Mouse (Mus musculus): ENCODE results near the gene Ankrd35. TPM values are rescaled to one million over a fixed set of nuclear protein-coding genes. Genes with fewer than 3 reads are reported as not detected.
A peak's percentile ranks its signal among the peaks of the same experiment; 100 is the strongest.

Ankrd35 gene
- polyA plus RNA-seq, 1 experiment from 2014 or later, result 0.37 TPM

- no peaks in the 10 kb centered on the region for H3K9me3 ChIP-seq (ENCODE audit: control insufficient read depth, low read length)
- no peaks in the 10 kb centered on the region for H3K4me1 ChIP-seq (replicated peaks; ENCODE audit: control insufficient read depth, insufficient read depth, low read length)
- no peak overlapping the region for H3K9ac ChIP-seq (ENCODE audit: low read length)
- no peaks in the 10 kb centered on the region for H3K36me3 ChIP-seq (ENCODE audit: control insufficient read depth, insufficient read depth, low read length)
- ATAC-seq (replicated peaks; ENCODE audit: low FRiP score), result no peak
- no peak overlapping the region for H3K4me2 ChIP-seq (ENCODE audit: low read depth, low read length, severe bottlenecking)
- no peak overlapping the region for H3K4me3 ChIP-seq (ENCODE audit: low read depth, low read length)
- H3K27me3 ChIP-seq (ENCODE audit: control insufficient read depth, insufficient read depth, low read length), result no peaks in the 10 kb centered on the region
- WGBS, result 9% methylated on average over 3 of the region's 3 CpGs
- DNase-seq (ENCODE audit: low spot score), result peak; percentile 66
- H3K27ac ChIP-seq (ENCODE audit: low read depth, low read length), result no peak overlapping the region
Measured at GRCm38 (mm10) chr3:96692506-96692905, 22.6 kb downstream of the Ankrd35 start.

- 87% methylated on average over 1 of the region's 1 CpGs for WGBS
- H3K27ac ChIP-seq (ENCODE audit: low read depth, low read length), result no peak overlapping the region
- H3K4me2 ChIP-seq (ENCODE audit: low read depth, low read length, severe bottlenecking), result no peak overlapping the region
- no peak for ATAC-seq (replicated peaks; ENCODE audit: low FRiP score)
- H3K27me3 ChIP-seq (ENCODE audit: control insufficient read depth, insufficient read depth, low read length), result no peaks in the 10 kb centered on the region
- H3K4me1 ChIP-seq (replicated peaks; ENCODE audit: control insufficient read depth, insufficient read depth, low read length), result no peaks in the 10 kb centered on the region
- H3K9ac ChIP-seq (ENCODE audit: low read length), result no peak overlapping the region
- no peaks in the 10 kb centered on the region for H3K36me3 ChIP-seq (ENCODE audit: control insufficient read depth, insufficient read depth, low read length)
- no peak overlapping the region for H3K4me3 ChIP-seq (ENCODE audit: low read depth, low read length)
- no peaks in the 10 kb centered on the region for H3K9me3 ChIP-seq (ENCODE audit: control insufficient read depth, low read length)
- no peak for DNase-seq (ENCODE audit: low spot score)
Measured at GRCm38 (mm10) chr3:96693579-96693978, 23.6 kb downstream of the Ankrd35 start.

- Histone ChIP-seq H3K27me3 (ENCODE audit: control insufficient read depth, insufficient read depth, low read length) (no peaks in the 10 kb centered on the region), H3K9ac (ENCODE audit: low read length) (peak within 1 kb of the TSS; percentile 90), H3K9me3 (ENCODE audit: control insufficient read depth, low read length) (no peaks in the 10 kb centered on the region), H3K4me1 (replicated peaks; ENCODE audit: control insufficient read depth, insufficient read depth, low read length) (no peaks in the 10 kb centered on the region), H3K27ac (ENCODE audit: low read depth, low read length) (peak within 1 kb of the TSS; percentile 90), H3K36me3 (ENCODE audit: control insufficient read depth, insufficient read depth, low read length) (no peaks in the 10 kb centered on the region), H3K4me3 (ENCODE audit: low read depth, low read length) (peak within 1 kb of the TSS; percentile 82), H3K4me2 (ENCODE audit: low read depth, low read length, severe bottlenecking) (peak within 1 kb of the TSS; percentile 59)
- WGBS, result under 1% methylated on average over 35 of the region's 35 CpGs
- DNase-seq (ENCODE audit: low spot score) (peak; percentile 90), ATAC-seq (replicated peaks; ENCODE audit: low FRiP score) (peak; percentile 83)
Measured at GRCm38 (mm10) chr3:96696198-96696765, 26.4 kb downstream of the Ankrd35 start, which contains the start of gene Pias3. TSS of gene Pias3 (plus strand) at chr3:96696384.

GRCm38 (mm10) chr3:96696766-96697732 lies 27.1 kb downstream of the Ankrd35 start:
- Histone ChIP-seq H3K27ac (ENCODE audit: low read depth, low read length) (peak overlapping the region; percentile 90), H3K36me3 (ENCODE audit: control insufficient read depth, insufficient read depth, low read length) (no peaks in the 10 kb centered on the region; the same call in 1 of the 2 replicates), H3K4me2 (ENCODE audit: low read depth, low read length, severe bottlenecking) (peak overlapping the region; percentile 59), H3K9ac (ENCODE audit: low read length) (peak overlapping the region; percentile 90), H3K4me1 (replicated peaks; ENCODE audit: control insufficient read depth, insufficient read depth, low read length) (no peaks in the 10 kb centered on the region), H3K9me3 (ENCODE audit: control insufficient read depth, low read length) (no peaks in the 10 kb centered on the region), H3K27me3 (ENCODE audit: control insufficient read depth, insufficient read depth, low read length) (no peaks in the 10 kb centered on the region), H3K4me3 (ENCODE audit: low read depth, low read length) (peak overlapping the region; percentile 82)
- peak; percentile 90 for ATAC-seq (replicated peaks; ENCODE audit: low FRiP score)
- WGBS, result under 1% methylated on average over 82 of the region's 85 CpGs
- peak; percentile 95 for DNase-seq (ENCODE audit: low spot score)

- no peak overlapping the region for H3K9ac ChIP-seq (ENCODE audit: low read length)
- H3K27ac ChIP-seq (ENCODE audit: low read depth, low read length), result no peak overlapping the region
- no peak overlapping the region for H3K4me2 ChIP-seq (ENCODE audit: low read depth, low read length, severe bottlenecking)
- ATAC-seq (replicated peaks; ENCODE audit: low FRiP score) (no peak), DNase-seq (ENCODE audit: low spot score) (no peak)
- 56% methylated on average over 19 of the region's 19 CpGs for WGBS
- peaks cover 4% of the 10 kb centered on the region; the same call in 1 of the 2 replicates for H3K36me3 ChIP-seq (ENCODE audit: control insufficient read depth, insufficient read depth, low read length)
- H3K27me3 ChIP-seq (ENCODE audit: control insufficient read depth, insufficient read depth, low read length), result no peaks in the 10 kb centered on the region
- no peak overlapping the region for H3K4me3 ChIP-seq (ENCODE audit: low read depth, low read length)
- no peaks in the 10 kb centered on the region for H3K9me3 ChIP-seq (ENCODE audit: control insufficient read depth, low read length)
- H3K4me1 ChIP-seq (replicated peaks; ENCODE audit: control insufficient read depth, insufficient read depth, low read length), result no peaks in the 10 kb centered on the region
Measured at GRCm38 (mm10) chr3:96698993-96699690, 29.2 kb downstream of the Ankrd35 start.

GRCm38 (mm10) chr3:96700376-96700775 lies 30.4 kb downstream of the Ankrd35 start:
- Histone ChIP-seq H3K4me3 (ENCODE audit: low read depth, low read length) (no peak overlapping the region), H3K9ac (ENCODE audit: low read length) (no peak overlapping the region), H3K27me3 (ENCODE audit: control insufficient read depth, insufficient read depth, low read length) (no peaks in the 10 kb centered on the region), H3K9me3 (ENCODE audit: control insufficient read depth, low read length) (no peaks in the 10 kb centered on the region), H3K4me2 (ENCODE audit: low read depth, low read length, severe bottlenecking) (no peak overlapping the region), H3K4me1 (replicated peaks; ENCODE audit: control insufficient read depth, insufficient read depth, low read length) (no peaks in the 10 kb centered on the region), H3K36me3 (ENCODE audit: control insufficient read depth, insufficient read depth, low read length) (peaks cover 4% of the 10 kb centered on the region; the same call in 1 of the 2 replicates), H3K27ac (ENCODE audit: low read depth, low read length) (no peak overlapping the region)
- DNase-seq (ENCODE audit: low spot score), result no peak
- no peak for ATAC-seq (replicated peaks; ENCODE audit: low FRiP score)
- WGBS, result 53% methylated on average over 7 of the region's 7 CpGs

- DNase-seq (ENCODE audit: low spot score) (no peak), ATAC-seq (replicated peaks; ENCODE audit: low FRiP score) (no peak)
- peaks cover 4% of the 10 kb centered on the region; the same call in 1 of the 2 replicates for H3K36me3 ChIP-seq (ENCODE audit: control insufficient read depth, insufficient read depth, low read length)
- H3K27me3 ChIP-seq (ENCODE audit: control insufficient read depth, insufficient read depth, low read length), result no peaks in the 10 kb centered on the region
- WGBS, result 90% methylated on average over 4 of the region's 4 CpGs
- H3K27ac ChIP-seq (ENCODE audit: low read depth, low read length), result no peak overlapping the region
- H3K4me2 ChIP-seq (ENCODE audit: low read depth, low read length, severe bottlenecking), result no peak overlapping the region
- H3K4me1 ChIP-seq (replicated peaks; ENCODE audit: control insufficient read depth, insufficient read depth, low read length), result no peaks in the 10 kb centered on the region
- H3K9me3 ChIP-seq (ENCODE audit: control insufficient read depth, low read length), result no peaks in the 10 kb centered on the region
- no peak overlapping the region for H3K4me3 ChIP-seq (ENCODE audit: low read depth, low read length)
- H3K9ac ChIP-seq (ENCODE audit: low read length), result no peak overlapping the region
Measured at GRCm38 (mm10) chr3:96701003-96701402, 31.1 kb downstream of the Ankrd35 start.

GRCm38 (mm10) chr3:96704778-96705177 lies 34.8 kb downstream of the Ankrd35 start:
- no peak overlapping the region for H3K9ac ChIP-seq (ENCODE audit: low read length)
- H3K36me3 ChIP-seq (ENCODE audit: control insufficient read depth, insufficient read depth, low read length), result peaks cover 4% of the 10 kb centered on the region; the same call in 1 of the 2 replicates
- DNase-seq (ENCODE audit: low spot score) (peak; percentile 61), ATAC-seq (replicated peaks; ENCODE audit: low FRiP score) (no peak)
- no peak overlapping the region for H3K27ac ChIP-seq (ENCODE audit: low read depth, low read length)
- 68% methylated on average over 11 of the region's 11 CpGs for WGBS
- H3K4me1 ChIP-seq (replicated peaks; ENCODE audit: control insufficient read depth, insufficient read depth, low read length), result 0 out of 2 replicates have a peak, but pooled peaks cover 3% of the 10 kb centered on the region
- peaks cover 2% of the 10 kb centered on the region; the same call in 1 of the 2 replicates for H3K27me3 ChIP-seq (ENCODE audit: control insufficient read depth, insufficient read depth, low read length)
- H3K9me3 ChIP-seq (ENCODE audit: control insufficient read depth, low read length), result no peaks in the 10 kb centered on the region
- no peak overlapping the region for H3K4me2 ChIP-seq (ENCODE audit: low read depth, low read length, severe bottlenecking)
- no peak overlapping the region for H3K4me3 ChIP-seq (ENCODE audit: low read depth, low read length)
